ENCODE assay signal across 23 mouse cellular contexts in genomic region chr4:53178489-53178888, GRCm38 (mm10).
"Had no signal": no experiment of that assay in that cellular context is flagged by ENCODE, and none has a peak within 500 bp of the region (broad histone marks: within the 10 kb centered on the region; RNA-seq: fewer than 3 reads in every experiment).

No protein-coding gene starts in this region.

- H3K27ac ChIP-seq: gastrocnemius, adult 2 months; heart, adult 2 months; hindbrain, embryonic 10.5 days; hindbrain, embryonic 12.5 days; hindbrain, embryonic 14.5 days; intestine, embryonic 15.5 days; layer of hippocampus, adult 2 months; left cerebral cortex, adult 2 months; liver, embryonic 13.5 days; liver, embryonic 15.5 days had no signal

- ATAC-seq: forebrain, postnatal 0 days; hindbrain, embryonic 16.5 days; inflammation-experienced regulatory T-cells, adult 6 months; intestine, embryonic 15.5 days; intestine, postnatal 0 days had no signal

- H3K4me1 ChIP-seq: heart, embryonic 12.5 days; hindbrain, embryonic 10.5 days; hindbrain, embryonic 12.5 days; intestine, embryonic 15.5 days; liver, embryonic 13.5 days; liver, embryonic 15.5 days had no signal

- H3K4me3 ChIP-seq: heart, adult 2 months; heart, embryonic 12.5 days; hindbrain, embryonic 10.5 days; hindbrain, embryonic 12.5 days; intestine, embryonic 15.5 days; layer of hippocampus, adult 2 months; left cerebral cortex, adult 2 months; liver, embryonic 13.5 days; liver, embryonic 15.5 days had no signal

- H3K36me3 ChIP-seq: heart, embryonic 12.5 days; hindbrain, embryonic 10.5 days; hindbrain, embryonic 12.5 days; intestine, embryonic 15.5 days; liver, embryonic 13.5 days; liver, embryonic 15.5 days had no signal

- DNase-seq: forebrain, postnatal 0 days; gastrocnemius, adult 2 months; gastrocnemius, postnatal 10 days; gastrocnemius, postnatal 25 days; heart, adult 2 months; heart, postnatal 10 days; heart, postnatal 4 days; kidney, adult 8-10 months; kidney, postnatal 25 days; liver; liver, embryonic 13.5 days had no signal

- H3K27me3 ChIP-seq: heart, embryonic 12.5 days; hindbrain, embryonic 12.5 days; intestine, embryonic 15.5 days; liver, embryonic 13.5 days; liver, embryonic 15.5 days had no signal

- H3K9ac ChIP-seq: forebrain, postnatal 0 days; heart, embryonic 12.5 days; hindbrain, embryonic 12.5 days; hindbrain, embryonic 14.5 days; intestine, embryonic 15.5 days; liver, embryonic 13.5 days; liver, embryonic 15.5 days had no signal

- H3K4me2 ChIP-seq: heart, embryonic 12.5 days; hindbrain, embryonic 12.5 days; hindbrain, embryonic 14.5 days; intestine, embryonic 15.5 days; liver, embryonic 11.5 days; liver, embryonic 13.5 days; liver, embryonic 15.5 days had no signal

- H3K9me3 ChIP-seq: heart, embryonic 12.5 days; hindbrain, embryonic 10.5 days; hindbrain, embryonic 12.5 days; intestine, embryonic 15.5 days; liver, embryonic 13.5 days; liver, embryonic 15.5 days had no signal
